Mouse (Mus musculus) small intestine, adult 2 months (tissue): ENCODE data around the gene Chd4. TPM values are rescaled to one million over a fixed set of nuclear protein-coding genes. Genes with fewer than 3 reads are reported as not detected.

ENCODE experiments used
- H3K27ac ChIP-seq: fragments of 200-500 bp; 2 replicates; pipeline ENCODE4 v1.5.1; 2012; ENCODE audit warnings: low read depth, low read length, control low read depth, inconsistent platforms; ENCODE audit not compliant: insufficient read depth
- H3K27me3 ChIP-seq: fragments of 200-500 bp; 2 replicates; pipeline ENCODE4 v1.6.1; 2012; ENCODE audit warnings: mild to moderate bottlenecking, moderate library complexity, low read length, inconsistent platforms; ENCODE audit not compliant: control insufficient read depth, insufficient read depth
- H3K36me3 ChIP-seq: fragments of 200-500 bp; 2 replicates; pipeline ENCODE4 v1.6.1; 2012; ENCODE audit warnings: mild to moderate bottlenecking, low read length, control low read depth, inconsistent platforms; ENCODE audit not compliant: control insufficient read depth, insufficient read depth
- H3K4me1 ChIP-seq: fragments of 200-500 bp; 2 replicates; pipeline ENCODE4 v1.6.1; 2012; ENCODE audit warnings: low read length, inconsistent platforms, mixed read lengths; ENCODE audit not compliant: control insufficient read depth, insufficient read depth, insufficient read length
- H3K4me3 ChIP-seq: fragments of 200-500 bp; 2 replicates; pipeline ENCODE4 v1.5.1; 2012; ENCODE audit warnings: low read depth, mild to moderate bottlenecking, control low read depth, inconsistent platforms, low read length, moderate library complexity
- CTCF ChIP-seq: fragments of 200-500 bp; IDR thresholded peaks from 2 replicates; pipeline ENCODE4 v1.5.1; 2012; ENCODE audit warnings: low read depth, mild to moderate bottlenecking, control low read depth, inconsistent platforms, low read length, moderate library complexity, mixed read lengths; ENCODE audit not compliant: insufficient replicate concordance, insufficient read length; ENCODE audit errors: extremely low read depth
- POLR2A ChIP-seq: fragments of 200-500 bp; IDR thresholded peaks from 2 replicates; pipeline ENCODE4 v1.6.1; 2012; ENCODE audit warnings: low read depth, mild to moderate bottlenecking, control low read depth, inconsistent platforms, low read length, moderate library complexity
- WGBS: fragments of 180-500 bp; shearing (Covaris S2); methylation state at CpG from one replicate; pipeline ENCODE4 v1.1.7; 2018; 5-methylcytosine and 5-hydroxymethylcytosine counted together
- polyA plus RNA-seq: library from polyadenylated mRNA; depleted of rRNA; stranded (reverse); fragments of >200 nt; gene quantifications from 2 replicates; pipeline ENCODE4 v1.2.3, GENCODE M21; 2012; rRNA removed

The Chd4 gene
- polyA plus RNA-seq, 1 experiment, result 64.3 TPM

DNA sequence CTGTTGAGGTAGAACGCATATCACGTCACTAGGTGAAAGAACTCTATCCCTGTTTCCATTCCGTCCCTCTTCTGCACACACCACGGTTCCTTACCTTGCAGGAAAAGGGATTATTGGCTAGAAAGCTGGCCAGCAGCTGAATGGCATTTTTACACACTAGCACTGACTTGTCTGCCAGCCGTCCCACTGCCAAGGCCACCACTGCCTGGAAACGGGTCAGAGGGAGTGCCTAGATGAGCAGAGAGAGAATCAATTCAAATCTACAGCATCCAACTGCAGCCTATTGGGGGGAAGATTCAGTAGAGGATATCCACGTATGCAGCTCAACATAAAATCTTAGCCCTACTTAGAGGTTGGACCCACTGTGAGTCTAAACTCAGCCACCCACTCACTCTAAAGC is 83.8 kb downstream of the Chd4 start:
- H3K4me3 ChIP-seq, result no peak overlapping the region
- H3K27me3 ChIP-seq, result no peaks in the 10 kb centered on the region
- H3K27ac ChIP-seq, result no peak overlapping the region
- peaks cover 49% of the 10 kb centered on the region for H3K36me3 ChIP-seq
- no peaks in the 10 kb centered on the region for H3K4me1 ChIP-seq
- TF ChIP-seq CTCF (no peak), POLR2A (no peak)
- WGBS, result 92% methylated on average over 7 of the region's 7 CpGs

Other genes with a start within 250 kb of the Chd4 start
- gene P3h3, start 238.2 kb upstream of the Chd4 start, polyA plus RNA-seq, result 8.1 and 8.7 TPM in 2 replicates
- 1.2 and 1.7 TPM in 2 replicates for gene Gpr162, start 232.0 kb upstream of the Chd4 start, polyA plus RNA-seq
- gene Cd4, start 207.8 kb upstream of the Chd4 start, polyA plus RNA-seq, result 3.7 and 5.8 TPM in 2 replicates
- 4.5 and 7.0 TPM in 2 replicates for gene Lag3, start 184.3 kb upstream of the Chd4 start, polyA plus RNA-seq
- gene Ptms, start 175.9 kb upstream of the Chd4 start, polyA plus RNA-seq, result 683 and 1,784 TPM in 2 replicates
- 212 and 412 TPM in 2 replicates for gene Mlf2, start 164.6 kb upstream of the Chd4 start, polyA plus RNA-seq
- gene Cops7a, start 130.4 kb upstream of the Chd4 start, polyA plus RNA-seq, result 82.6 and 131 TPM in 2 replicates
- 2.8 and 5.0 TPM in 2 replicates for gene Pianp, start 99.3 kb upstream of the Chd4 start, polyA plus RNA-seq
- gene Zfp384, start 86.8 kb upstream of the Chd4 start, polyA plus RNA-seq, result 28.6 and 57.0 TPM in 2 replicates
- gene Ing4, start 56.2 kb upstream of the Chd4 start, polyA plus RNA-seq, result 14.2 and 32.7 TPM in 2 replicates
- 7.5 and 18.2 TPM in 2 replicates for gene Acrbp, start 46.3 kb upstream of the Chd4 start, polyA plus RNA-seq
- gene Lpar5, start 28.1 kb upstream of the Chd4 start, polyA plus RNA-seq, result 133 and 223 TPM in 2 replicates
- gene Nop2, start 35.9 kb downstream of the Chd4 start, polyA plus RNA-seq, result 6.5 and 7.8 TPM in 2 replicates
- 7.0 and 13.0 TPM in 2 replicates for gene Iffo1, start 49.3 kb downstream of the Chd4 start, polyA plus RNA-seq
- gene Gapdh, start 70.5 kb downstream of the Chd4 start, polyA plus RNA-seq, result 2,785 and 3,321 TPM in 2 replicates
- gene Ncapd2, start 95.7 kb downstream of the Chd4 start, polyA plus RNA-seq, result 24.3 and 53.4 TPM in 2 replicates
- 41.6 and 62.7 TPM in 2 replicates for gene Mrpl51, start 95.8 kb downstream of the Chd4 start, polyA plus RNA-seq
- 5.0 and 7.7 TPM in 2 replicates for gene Vamp1, start 119.6 kb downstream of the Chd4 start, polyA plus RNA-seq
- gene Tapbpl, start 135.9 kb downstream of the Chd4 start, polyA plus RNA-seq, result 25.3 and 45.1 TPM in 2 replicates
- gene Cd27, start 141.0 kb downstream of the Chd4 start, polyA plus RNA-seq, result 3.5 and 7.9 TPM in 2 replicates
- not detected in 2 replicates for gene Tuba3a, start 190.1 kb downstream of the Chd4 start, polyA plus RNA-seq
- gene Ltbr, start 217.9 kb downstream of the Chd4 start, polyA plus RNA-seq, result 122 and 167 TPM in 2 replicates
- 11.7 and 11.9 TPM in 2 replicates for gene Scnn1a, start 224.7 kb downstream of the Chd4 start, polyA plus RNA-seq